Comparison of ENCODE assay signal across 24 mouse cellular contexts in the genomic region with DNA sequence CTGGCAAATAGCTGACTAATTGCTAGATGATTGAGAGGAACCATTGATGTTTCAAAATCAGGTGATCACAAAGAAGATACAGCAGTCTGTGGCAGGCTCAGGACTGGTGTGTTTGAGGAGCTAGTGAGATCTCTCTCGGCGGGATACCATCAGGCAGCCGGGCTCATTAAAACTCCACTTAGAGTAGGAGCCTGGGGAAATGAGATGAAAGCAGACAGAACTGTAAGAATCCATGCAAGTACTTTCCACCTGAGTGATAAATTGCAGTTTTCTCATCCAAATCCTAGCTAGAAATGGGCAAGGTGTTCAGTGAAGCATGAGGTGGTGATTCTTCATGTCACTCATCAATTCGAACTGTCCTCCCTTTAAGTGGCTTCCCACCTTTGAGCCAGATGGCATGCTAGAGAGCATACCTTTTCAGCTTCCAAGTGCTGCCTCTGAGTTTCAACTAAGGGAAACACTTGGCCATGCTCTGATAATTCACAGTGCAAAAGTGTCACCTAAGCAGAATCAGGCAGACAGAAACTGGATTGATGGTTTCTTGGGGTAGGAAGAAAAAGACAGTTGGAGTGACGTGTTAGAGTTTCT.
DNase-seq lines count a peak whose midpoint lies in the region; ATAC-seq and TF ChIP-seq lines count a peak whose summit lies in the region.
"Had no signal": no experiment of that assay in that cellular context is flagged by ENCODE, and none has a peak within 500 bp of the region (broad histone marks: within the 10 kb centered on the region; RNA-seq: fewer than 3 reads in every experiment).

No protein-coding gene starts in this region.

- no peak for ATAC-seq in heart, embryonic 11.5 days (replicated peaks; ENCODE audit: insufficient number of reproducible peaks, low FRiP score, low TSS enrichment)
- ATAC-seq in midbrain, embryonic 13.5 days, result 0 out of 2 replicates have a peak, but pooled peaks have one; percentile 40
- ATAC-seq in midbrain, embryonic 11.5 days (ENCODE audit: low FRiP score), result no peak
- ATAC-seq in hindbrain, postnatal 0 days, result peak; percentile 71; the same call in 1 of the 2 replicates
- ATAC-seq: activated CD4-positive, CD25-positive, alpha-beta regulatory T cell, adult 4 months; forebrain, embryonic 13.5 days; intestine, embryonic 16.5 days had no signal

- H3K4me2 ChIP-seq in heart, embryonic 11.5 days, result no peak overlapping the region
- H3K4me2 ChIP-seq in midbrain, embryonic 13.5 days (replicated peaks), result no peak overlapping the region
- H3K4me2 ChIP-seq in midbrain, embryonic 11.5 days, result no peak overlapping the region
- H3K4me2 ChIP-seq in hindbrain, postnatal 0 days (ENCODE audit: low read depth, low read length), result no peak overlapping the region
- H3K4me2 ChIP-seq: forebrain, embryonic 13.5 days; kidney, embryonic 15.5 days; liver, embryonic 15.5 days; lung, embryonic 15.5 days; stomach, embryonic 15.5 days had no signal

- 68% methylated on average over 5 of the region's 5 CpGs for WGBS in heart, embryonic 11.5 days (ENCODE audit: insufficient replicate concordance)
- WGBS in midbrain, embryonic 13.5 days, result 75% methylated on average over 5 of the region's 5 CpGs
- WGBS in midbrain, embryonic 11.5 days, result 85% methylated on average over 5 of the region's 5 CpGs
- 62% methylated on average over 5 of the region's 5 CpGs for WGBS in hindbrain, postnatal 0 days

- TF ChIP-seq CTCF in hindbrain, postnatal 0 days (IDR thresholded peaks at IDR 0.05; ENCODE audit: low read depth), result no peak

- no peak overlapping the region for H3K4me3 ChIP-seq in heart, embryonic 11.5 days (ENCODE audit: low read depth, low read length)
- H3K4me3 ChIP-seq in midbrain, embryonic 13.5 days (replicated peaks), result no peak overlapping the region
- H3K4me3 ChIP-seq in midbrain, embryonic 11.5 days (ENCODE audit: low read depth, low read length), result no peak overlapping the region
- no peak overlapping the region for H3K4me3 ChIP-seq in hindbrain, postnatal 0 days (ENCODE audit: low read length)
- H3K4me3 ChIP-seq: forebrain, embryonic 13.5 days; heart, embryonic 10.5 days; kidney, embryonic 15.5 days; limb, embryonic 10.5 days; liver, embryonic 15.5 days; lung, embryonic 15.5 days; megakaryocyte, embryonic 14.5 days; stomach, embryonic 15.5 days had no signal

- no peaks in the 10 kb centered on the region for H3K36me3 ChIP-seq in heart, embryonic 11.5 days (ENCODE audit: control insufficient read depth, insufficient read depth, low read length)
- no peaks in the 10 kb centered on the region for H3K36me3 ChIP-seq in midbrain, embryonic 13.5 days
- H3K36me3 ChIP-seq in midbrain, embryonic 11.5 days (ENCODE audit: control insufficient read depth, insufficient read depth, low read length), result no peaks in the 10 kb centered on the region
- no peaks in the 10 kb centered on the region for H3K36me3 ChIP-seq in hindbrain, postnatal 0 days (ENCODE audit: insufficient read depth, low read length)
- H3K36me3 ChIP-seq: heart, embryonic 10.5 days; kidney, embryonic 15.5 days; limb, embryonic 10.5 days; liver, embryonic 15.5 days; lung, embryonic 15.5 days; stomach, embryonic 15.5 days had no signal

- no peaks in the 10 kb centered on the region for H3K27me3 ChIP-seq in heart, embryonic 11.5 days (ENCODE audit: control insufficient read depth, insufficient read depth, low read length)
- H3K27me3 ChIP-seq in midbrain, embryonic 13.5 days, result no peaks in the 10 kb centered on the region
- no peaks in the 10 kb centered on the region for H3K27me3 ChIP-seq in midbrain, embryonic 11.5 days (ENCODE audit: control insufficient read depth, insufficient read depth, low read length)
- no peaks in the 10 kb centered on the region for H3K27me3 ChIP-seq in hindbrain, postnatal 0 days (ENCODE audit: insufficient read depth, low read length)
- H3K27me3 ChIP-seq: forebrain, embryonic 13.5 days; kidney, embryonic 15.5 days; liver, embryonic 15.5 days; lung, embryonic 15.5 days; megakaryocyte, embryonic 14.5 days; stomach, embryonic 15.5 days had no signal

- no peak overlapping the region for H3K27ac ChIP-seq in heart, embryonic 11.5 days (ENCODE audit: low read depth, low read length)
- H3K27ac ChIP-seq in midbrain, embryonic 13.5 days, result no peak overlapping the region
- no peak overlapping the region for H3K27ac ChIP-seq in midbrain, embryonic 11.5 days (ENCODE audit: low read depth, low read length)
- H3K27ac ChIP-seq in hindbrain, postnatal 0 days, result no peak overlapping the region
- H3K27ac ChIP-seq: forebrain, embryonic 13.5 days; heart, embryonic 10.5 days; kidney, embryonic 15.5 days; limb, embryonic 10.5 days; liver, embryonic 15.5 days; lung, embryonic 15.5 days; stomach, embryonic 15.5 days had no signal

- no peaks in the 10 kb centered on the region for H3K9me3 ChIP-seq in heart, embryonic 11.5 days (replicated peaks; ENCODE audit: control insufficient read depth, low read length)
- no peaks in the 10 kb centered on the region for H3K9me3 ChIP-seq in midbrain, embryonic 13.5 days
- H3K9me3 ChIP-seq in midbrain, embryonic 11.5 days (ENCODE audit: control insufficient read depth, low read length), result no peaks in the 10 kb centered on the region
- H3K9me3 ChIP-seq in hindbrain, postnatal 0 days (ENCODE audit: low read length), result no peaks in the 10 kb centered on the region
- H3K9me3 ChIP-seq: forebrain, embryonic 13.5 days; heart, embryonic 10.5 days; kidney, embryonic 15.5 days; limb, embryonic 10.5 days; liver, embryonic 15.5 days; lung, embryonic 15.5 days; megakaryocyte, embryonic 14.5 days; stomach, embryonic 15.5 days had no signal

- H3K9ac ChIP-seq in heart, embryonic 11.5 days (ENCODE audit: low read depth, low read length), result no peak overlapping the region
- H3K9ac ChIP-seq in midbrain, embryonic 13.5 days (replicated peaks), result no peak overlapping the region
- H3K9ac ChIP-seq in midbrain, embryonic 11.5 days (ENCODE audit: low read length), result no peak overlapping the region
- no peak overlapping the region for H3K9ac ChIP-seq in hindbrain, postnatal 0 days (replicated peaks; ENCODE audit: low read length)
- H3K9ac ChIP-seq: forebrain, embryonic 13.5 days; kidney, embryonic 15.5 days; liver, embryonic 15.5 days; lung, embryonic 15.5 days; stomach, embryonic 15.5 days had no signal

- DNase-seq in heart, adult 11 months, result peak; percentile 36
- DNase-seq in midbrain, embryonic 11.5 days (ENCODE audit: low spot score, missing footprints), result no peak
- DNase-seq in hindbrain, postnatal 0 days (ENCODE audit: low spot score), result peak; percentile 32
- no peak for DNase-seq in layer of hippocampus, postnatal 10 days (ENCODE audit: low spot score in 2 of 2)
- no peak for DNase-seq in T-cell, adult 2 months (ENCODE audit: low spot score)
- DNase-seq: adrenal gland, adult 8-10 months; cerebellum, postnatal 36 days; layer of hippocampus, adult 9-11 months; liver; lung, postnatal 36 days; right cerebral cortex, postnatal 4 days; thymus, postnatal 25 days had no signal

- no peaks in the 10 kb centered on the region for H3K4me1 ChIP-seq in heart, embryonic 11.5 days (ENCODE audit: control insufficient read depth, insufficient read depth, low read length)
- H3K4me1 ChIP-seq in midbrain, embryonic 13.5 days (replicated peaks), result no peaks in the 10 kb centered on the region
- H3K4me1 ChIP-seq in midbrain, embryonic 11.5 days (ENCODE audit: control insufficient read depth, insufficient read depth, low read length), result no peaks in the 10 kb centered on the region
- no peaks in the 10 kb centered on the region for H3K4me1 ChIP-seq in hindbrain, postnatal 0 days (ENCODE audit: insufficient read depth, low read length)
- H3K4me1 ChIP-seq: forebrain, embryonic 13.5 days; heart, embryonic 10.5 days; kidney, embryonic 15.5 days; limb, embryonic 10.5 days; liver, embryonic 15.5 days; lung, embryonic 15.5 days; stomach, embryonic 15.5 days had no signal

Comparison
In these comparisons a context has a peak if more than half of its experiments do, and no peak if none do; other contexts are left out.
1. ATAC-seq: peak in midbrain, embryonic 13.5 days (single experiment) and hindbrain, postnatal 0 days (single experiment); none in heart, embryonic 11.5 days (single experiment) and midbrain, embryonic 11.5 days (single experiment).
2. DNase-seq: peak in heart, adult 11 months (single experiment) and hindbrain, postnatal 0 days (single experiment); none in midbrain, embryonic 11.5 days (single experiment), layer of hippocampus, postnatal 10 days (0 of 2) and T-cell, adult 2 months (single experiment).